Mouse (Mus musculus): Measurements from ENCODE around the gene Senp7. TPM values are rescaled to one million over a fixed set of nuclear protein-coding genes. Genes with fewer than 3 reads are reported as not detected.

Gene Senp7
- total and polyA plus RNA-seq, 3 experiments = 2.9 to 15.6 (median 14.4) TPM

DNA sequence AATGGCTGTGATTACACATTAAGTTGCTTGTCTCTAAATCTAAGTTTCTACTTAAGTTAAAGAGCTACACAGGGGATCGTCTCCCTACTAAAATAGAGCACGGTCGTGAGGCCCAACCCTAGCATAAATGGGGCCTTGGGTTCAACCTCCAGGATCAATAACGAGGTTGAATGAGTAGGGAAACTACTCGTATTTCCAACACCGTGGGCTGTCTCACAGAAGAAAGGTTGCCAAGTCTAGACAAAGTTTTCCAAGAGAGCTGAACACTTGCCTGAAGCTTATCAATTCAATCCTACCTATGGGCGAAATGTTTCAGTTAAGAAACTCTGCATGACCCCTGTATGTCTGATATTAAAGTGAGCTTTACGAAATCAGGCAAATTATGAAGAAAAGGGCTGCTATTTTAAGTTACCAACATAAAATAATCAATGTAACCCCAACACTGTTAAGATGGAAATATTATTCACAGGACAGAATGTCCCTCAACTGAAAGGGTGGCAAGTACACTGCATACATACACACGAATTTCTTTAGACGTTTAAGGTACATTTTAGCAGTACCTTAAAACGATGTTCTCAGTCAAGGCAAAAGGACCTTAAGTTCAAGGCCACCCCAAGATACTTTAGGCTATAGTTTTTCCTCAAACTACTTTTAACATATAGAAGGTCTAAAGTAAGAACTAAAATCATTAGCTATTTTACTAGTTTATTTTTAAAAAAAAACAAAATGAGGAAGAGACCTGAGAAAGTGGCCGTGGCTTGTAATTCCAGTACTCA is 20.1 kb upstream of the Senp7 start:
- no peak for TF ChIP-seq EP300 (IDR thresholded peaks at IDR 0.05; ENCODE audit: insufficient read depth, low read depth, low read length)
- TF ChIP-seq POLR2A (IDR thresholded peaks at IDR 0.05; ENCODE audit: insufficient read depth, low read depth, low read length) = no peak
- no peak for TF ChIP-seq CTCF (IDR thresholded peaks at IDR 0.05)
- WGBS = 20% methylated on average over 12 of the region's 12 CpGs
- Histone ChIP-seq H3K27ac (no peak overlapping the region), H3K36me3 (ENCODE audit: control insufficient read depth, insufficient read depth, low read length) (peaks cover 25% of the 10 kb centered on the region), H3K27me3 (ENCODE audit: control insufficient read depth, insufficient read depth, low read length) (no peaks in the 10 kb centered on the region), H3K4me1 (ENCODE audit: control insufficient read depth, insufficient read depth, low read length) (peaks cover 3% of the 10 kb centered on the region; the same call in 1 of the 2 replicates), H3K4me3 (peak overlapping the region; percentile 62), H3K79me2 (replicated peaks; ENCODE audit: control insufficient read depth, insufficient read depth, low read length) (peaks cover 1% of the 10 kb centered on the region; the same call in 1 of the 2 replicates), H3K9ac (ENCODE audit: low read depth, low read length) (no peak overlapping the region)
- intact Hi-C loops (cut with DNase I) = loop anchor here (2.0 kb wide), 1 partner anchor 47 kb away; no protein-coding TSS in a partner anchor
- no peak for DNase-seq

DNA sequence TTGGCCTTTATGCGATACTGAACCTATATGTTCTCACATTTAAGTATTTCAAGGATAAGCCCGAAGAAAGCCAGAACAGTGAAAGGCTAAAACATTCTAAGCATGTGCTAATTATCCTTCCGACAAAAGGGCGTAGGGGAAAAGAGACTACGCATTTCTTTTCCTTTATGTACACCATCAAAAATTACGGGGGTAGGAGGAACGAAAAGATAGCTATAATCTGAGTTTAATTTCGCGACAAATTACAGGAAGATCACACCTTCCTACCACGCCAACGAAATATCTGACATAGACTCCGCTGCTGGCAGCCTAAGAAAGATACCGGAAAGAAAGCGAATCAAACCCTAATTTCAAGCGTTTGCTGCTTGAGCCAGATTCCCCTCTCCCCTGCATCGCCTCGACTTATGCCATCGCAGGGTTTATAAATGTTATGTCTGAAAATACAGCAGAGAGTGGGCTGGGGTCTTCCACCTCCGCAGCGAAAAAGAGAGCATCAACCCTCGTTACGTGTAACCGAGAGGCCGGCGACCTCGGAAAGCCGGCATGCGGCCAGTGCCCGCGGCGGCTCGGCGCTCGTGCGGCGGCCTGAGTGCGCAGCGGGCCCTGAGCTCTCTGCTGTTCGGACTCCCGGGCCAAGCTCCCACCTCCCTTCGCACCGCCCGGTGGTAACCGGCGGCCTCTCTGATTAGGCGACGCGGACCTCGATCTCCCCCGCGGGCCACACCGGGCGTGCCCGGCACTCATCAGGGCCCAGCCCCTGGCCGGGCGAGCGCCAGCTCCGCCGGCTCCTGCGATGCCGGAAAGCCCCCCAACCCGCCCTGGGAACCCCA is 19.2 kb upstream of the Senp7 start:
- Histone ChIP-seq H3K27ac (peak overlapping the region; percentile 95), H3K4me1 (ENCODE audit: control insufficient read depth, insufficient read depth, low read length) (peaks cover 3% of the 10 kb centered on the region; the same call in 1 of the 2 replicates), H3K9ac (ENCODE audit: low read depth, low read length) (peak overlapping the region; percentile 86), H3K27me3 (ENCODE audit: control insufficient read depth, insufficient read depth, low read length) (no peaks in the 10 kb centered on the region), H3K4me3 (peak overlapping the region; percentile 62), H3K79me2 (replicated peaks; ENCODE audit: control insufficient read depth, insufficient read depth, low read length) (peaks cover 1% of the 10 kb centered on the region; the same call in 1 of the 2 replicates), H3K36me3 (ENCODE audit: control insufficient read depth, insufficient read depth, low read length) (peaks cover 25% of the 10 kb centered on the region)
- no peak for DNase-seq
- under 1% methylated on average over 62 of the region's 62 CpGs for WGBS
- TF ChIP-seq POLR2A (IDR thresholded peaks at IDR 0.05; ENCODE audit: insufficient read depth, low read depth, low read length) (no peak), EP300 (IDR thresholded peaks at IDR 0.05; ENCODE audit: insufficient read depth, low read depth, low read length) (no peak), CTCF (IDR thresholded peaks at IDR 0.05) (no peak)
- intact Hi-C loops (cut with DNase I) = loop anchor here (1.0 to 2.0 kb wide), 2 partner anchors 46 to 55 kb away; no protein-coding TSS in a partner anchor

DNA sequence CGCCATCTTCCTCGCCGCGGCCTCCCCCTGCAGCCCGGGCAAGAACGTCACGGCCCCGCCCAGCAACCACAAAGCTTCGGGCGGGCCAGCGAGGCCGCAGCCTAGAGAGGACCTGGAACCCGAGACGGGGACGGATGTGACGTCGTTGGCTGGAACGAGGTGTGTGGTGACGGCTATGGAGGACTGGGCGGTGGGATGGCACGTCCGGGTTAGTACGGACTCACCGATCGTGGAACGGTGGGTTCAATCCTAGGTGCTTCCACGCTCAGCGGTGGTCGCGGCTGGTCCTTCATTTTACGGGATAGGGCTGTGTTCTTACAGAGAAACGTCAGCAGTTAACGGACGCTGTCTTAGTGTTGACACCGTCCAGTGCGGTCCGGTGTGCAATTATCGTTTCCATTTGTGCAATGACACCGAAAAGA is 18.5 kb upstream of the Senp7 start, which contains the start of gene Pcnp:
Gene Pcnp (minus strand): TSS at position 79 of the 422 bp plus-strand sequence.
- whole genome bisulfite sequencing = under 1% methylated on average over 39 of the region's 39 CpGs
- DNase-seq = peak; percentile 98 to 99
- Histone ChIP-seq H3K36me3 (ENCODE audit: control insufficient read depth, insufficient read depth, low read length) (peaks cover 23% of the 10 kb centered on the region), H3K27me3 (ENCODE audit: control insufficient read depth, insufficient read depth, low read length) (no peaks in the 10 kb centered on the region), H3K27ac (peak within 1 kb of the TSS; percentile 95), H3K9ac (ENCODE audit: low read depth, low read length) (peak within 1 kb of the TSS; percentile 86), H3K4me1 (ENCODE audit: control insufficient read depth, insufficient read depth, low read length) (peaks cover 3% of the 10 kb centered on the region; the same call in 1 of the 2 replicates), H3K4me3 (peak within 1 kb of the TSS; percentile 62), H3K79me2 (replicated peaks; ENCODE audit: control insufficient read depth, insufficient read depth, low read length) (peaks cover 1% of the 10 kb centered on the region; the same call in 1 of the 2 replicates)
- intact Hi-C loops (cut with DNase I) = loop anchor here (1.0 to 2.0 kb wide), 2 partner anchors 45 to 55 kb away; no protein-coding TSS in a partner anchor
- TF ChIP-seq POLR2A (IDR thresholded peaks at IDR 0.05; ENCODE audit: insufficient read depth, low read depth, low read length) (peak; percentile 99), EP300 (IDR thresholded peaks at IDR 0.05; ENCODE audit: insufficient read depth, low read depth, low read length) (peak; percentile 86), CTCF (IDR thresholded peaks at IDR 0.05) (no peak)

DNA sequence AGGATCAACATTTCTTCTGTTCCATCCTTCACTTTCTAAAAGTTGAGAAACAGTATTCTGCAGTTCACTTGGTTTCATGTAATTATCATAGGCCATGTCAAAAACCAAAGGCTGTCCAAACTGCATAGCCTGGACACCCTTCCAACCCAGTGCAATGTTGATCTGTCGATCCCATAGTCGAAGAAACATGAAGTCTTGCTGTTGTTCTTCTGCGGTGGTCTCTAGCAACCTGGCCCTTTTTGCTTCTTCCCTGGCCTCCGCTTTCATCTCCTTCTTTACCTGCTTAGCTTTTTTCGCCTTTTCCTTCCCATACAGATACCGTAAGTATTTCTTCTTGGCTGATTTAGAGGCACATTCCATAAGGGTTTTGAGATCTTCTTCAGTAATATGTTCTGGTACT is 13.6 kb upstream of the Senp7 start:
- no peak for DNase-seq
- H3K4me3 ChIP-seq = no peak overlapping the region
- no peaks in the 10 kb centered on the region for H3K79me2 ChIP-seq (replicated peaks; ENCODE audit: control insufficient read depth, insufficient read depth, low read length)
- TF ChIP-seq POLR2A (IDR thresholded peaks at IDR 0.05; ENCODE audit: insufficient read depth, low read depth, low read length) = no peak
- no peak for TF ChIP-seq CTCF (IDR thresholded peaks at IDR 0.05)
- TF ChIP-seq EP300 (IDR thresholded peaks at IDR 0.05; ENCODE audit: insufficient read depth, low read depth, low read length) = no peak
- peaks cover 6% of the 10 kb centered on the region for H3K36me3 ChIP-seq (ENCODE audit: control insufficient read depth, insufficient read depth, low read length)
- intact Hi-C loops (cut with DNase I) = no loop called here
- no peak overlapping the region for H3K27ac ChIP-seq
- no peak overlapping the region for H3K9ac ChIP-seq (ENCODE audit: low read depth, low read length)
- 96% methylated on average over 6 of the region's 6 CpGs for WGBS
- peaks cover 2% of the 10 kb centered on the region for H3K4me1 ChIP-seq (ENCODE audit: control insufficient read depth, insufficient read depth, low read length)
- no peaks in the 10 kb centered on the region for H3K27me3 ChIP-seq (ENCODE audit: control insufficient read depth, insufficient read depth, low read length)

DNA sequence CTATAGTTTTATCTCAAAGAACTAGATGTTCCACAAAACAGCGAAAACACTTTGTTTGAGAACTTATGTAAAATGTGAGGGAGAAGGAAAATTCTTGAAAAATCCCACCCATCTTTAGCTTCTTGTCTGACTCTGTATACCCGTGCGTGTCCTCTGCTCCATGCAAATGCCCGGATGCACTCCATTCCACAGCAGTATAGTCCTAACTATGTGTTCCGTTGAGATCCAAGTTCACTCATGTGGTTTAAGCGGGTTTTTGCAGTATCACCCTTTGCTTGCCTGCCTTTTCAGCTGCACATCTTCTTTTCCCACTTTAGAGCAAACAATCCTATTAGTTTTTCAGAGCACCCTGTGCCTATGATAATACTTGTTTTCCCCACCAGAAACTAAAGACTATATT is 11.6 kb upstream of the Senp7 start:
- no peak overlapping the region for H3K9ac ChIP-seq (ENCODE audit: low read depth, low read length)
- no peaks in the 10 kb centered on the region for H3K27me3 ChIP-seq (ENCODE audit: control insufficient read depth, insufficient read depth, low read length)
- no peak for TF ChIP-seq EP300 (IDR thresholded peaks at IDR 0.05; ENCODE audit: insufficient read depth, low read depth, low read length)
- intact Hi-C loops (cut with DNase I) = no loop called here
- H3K4me1 ChIP-seq (ENCODE audit: control insufficient read depth, insufficient read depth, low read length) = peaks cover 2% of the 10 kb centered on the region
- no peak overlapping the region for H3K27ac ChIP-seq
- WGBS = 42% methylated on average over 6 of the region's 6 CpGs
- peak overlapping the region; percentile 88 for H3K4me3 ChIP-seq
- H3K79me2 ChIP-seq (replicated peaks; ENCODE audit: control insufficient read depth, insufficient read depth, low read length) = no peaks in the 10 kb centered on the region
- peaks cover 6% of the 10 kb centered on the region; the same call in 1 of the 2 replicates for H3K36me3 ChIP-seq (ENCODE audit: control insufficient read depth, insufficient read depth, low read length)
- no peak for DNase-seq
